Mouse (Mus musculus): Measurements from ENCODE around the gene Akap2. TPM values are rescaled to one million over a fixed set of nuclear protein-coding genes. Genes with fewer than 3 reads are reported as not detected.

The Akap2 gene
- polyA plus RNA-seq, 1 experiment from 2014 or later: 29.9 TPM

GRCm38 (mm10) chr4:57788709-57789108 lies 71.3 kb downstream of the Akap2 start:
- WGBS: 35% methylated on average over 5 of the region's 5 CpGs
- Histone ChIP-seq H3K27ac (no peak overlapping the region), H3K36me3 (no peaks in the 10 kb centered on the region), H3K4me1 (peaks cover 12% of the 10 kb centered on the region), H3K4me3 (no peak overlapping the region), H3K27me3 (no peaks in the 10 kb centered on the region), H3K9me3 (replicated peaks) (no peaks in the 10 kb centered on the region), H3K4me2 (replicated peaks) (no peak overlapping the region), H3K9ac (no peak overlapping the region)
- no peak for ATAC-seq (ENCODE audit: low FRiP score)

- H3K4me3 ChIP-seq: no peak overlapping the region
- H3K27ac ChIP-seq: peak overlapping the region; percentile 52; the same call in 1 of the 2 replicates
- no peaks in the 10 kb centered on the region for H3K9me3 ChIP-seq (replicated peaks)
- peaks cover 9% of the 10 kb centered on the region for H3K4me1 ChIP-seq
- no peak overlapping the region for H3K9ac ChIP-seq
- ATAC-seq (ENCODE audit: low FRiP score): no peak
- no peak overlapping the region for H3K4me2 ChIP-seq (replicated peaks)
- no peaks in the 10 kb centered on the region for H3K27me3 ChIP-seq
- H3K36me3 ChIP-seq: no peaks in the 10 kb centered on the region
Observed at GRCm38 (mm10) chr4:57789118-57789517, 71.7 kb downstream of the Akap2 start.

GRCm38 (mm10) chr4:57793989-57794388 lies 76.5 kb downstream of the Akap2 start:
- Histone ChIP-seq H3K4me2 (replicated peaks) (no peak overlapping the region), H3K36me3 (no peaks in the 10 kb centered on the region), H3K9ac (no peak overlapping the region), H3K4me1 (peaks cover 12% of the 10 kb centered on the region), H3K27ac (no peak overlapping the region), H3K4me3 (no peak overlapping the region), H3K9me3 (replicated peaks) (no peaks in the 10 kb centered on the region), H3K27me3 (no peaks in the 10 kb centered on the region)
- WGBS: 69% methylated on average over 8 of the region's 8 CpGs
- no peak for ATAC-seq (ENCODE audit: low FRiP score)

- Histone ChIP-seq H3K36me3 (no peaks in the 10 kb centered on the region), H3K27ac (no peak overlapping the region), H3K4me2 (replicated peaks) (no peak overlapping the region), H3K4me1 (peaks cover 10% of the 10 kb centered on the region), H3K4me3 (no peak overlapping the region), H3K9ac (no peak overlapping the region), H3K27me3 (no peaks in the 10 kb centered on the region), H3K9me3 (replicated peaks) (no peaks in the 10 kb centered on the region)
- WGBS: 25% methylated on average over 3 of the region's 3 CpGs
- no peak for ATAC-seq (ENCODE audit: low FRiP score)
Observed at GRCm38 (mm10) chr4:57794547-57794946, 77.1 kb downstream of the Akap2 start.

GRCm38 (mm10) chr4:57797548-57798285 lies 80.3 kb downstream of the Akap2 start:
- H3K9ac ChIP-seq: no peak overlapping the region
- H3K27me3 ChIP-seq: no peaks in the 10 kb centered on the region
- WGBS: 80% methylated on average over 9 of the region's 9 CpGs

GRCm38 (mm10) chr4:57798286-57799018 lies 81.0 kb downstream of the Akap2 start:
- peak overlapping the region; percentile 52; the same call in 1 of the 2 replicates for H3K27ac ChIP-seq
- WGBS: 40% methylated on average over 10 of the region's 10 CpGs

More at GRCm38 (mm10) chr4:57797548-57798285, 80.3 kb downstream of the Akap2 start:
- Histone ChIP-seq H3K27ac (no peak overlapping the region), H3K4me2 (replicated peaks) (no peak overlapping the region), H3K36me3 (no peaks in the 10 kb centered on the region), H3K4me3 (no peak overlapping the region), H3K4me1 (peaks cover 10% of the 10 kb centered on the region), H3K9me3 (replicated peaks) (no peaks in the 10 kb centered on the region)
- no peak for ATAC-seq (ENCODE audit: low FRiP score)

GRCm38 (mm10) chr4:57799297-57799696 lies 81.8 kb downstream of the Akap2 start:
- Histone ChIP-seq H3K27ac (no peak overlapping the region), H3K4me2 (replicated peaks) (no peak overlapping the region), H3K9ac (no peak overlapping the region), H3K9me3 (replicated peaks) (no peaks in the 10 kb centered on the region), H3K36me3 (no peaks in the 10 kb centered on the region), H3K27me3 (no peaks in the 10 kb centered on the region), H3K4me1 (peaks cover 10% of the 10 kb centered on the region), H3K4me3 (no peak overlapping the region)
- ATAC-seq (ENCODE audit: low FRiP score): no peak
- 75% methylated on average over 1 of the region's 1 CpGs for WGBS

More at GRCm38 (mm10) chr4:57798286-57799018, 81.0 kb downstream of the Akap2 start:
- Histone ChIP-seq H3K36me3 (no peaks in the 10 kb centered on the region), H3K9ac (no peak overlapping the region), H3K4me2 (replicated peaks) (no peak overlapping the region), H3K4me1 (peaks cover 10% of the 10 kb centered on the region), H3K4me3 (no peak overlapping the region), H3K27me3 (no peaks in the 10 kb centered on the region), H3K9me3 (replicated peaks) (no peaks in the 10 kb centered on the region)
- peak; percentile 66; the same call in 1 of the 2 replicates for ATAC-seq (ENCODE audit: low FRiP score)

GRCm38 (mm10) chr4:57801239-57801638 lies 83.8 kb downstream of the Akap2 start:
- H3K9ac ChIP-seq: no peak overlapping the region
- no peak for ATAC-seq (ENCODE audit: low FRiP score)
- H3K27ac ChIP-seq: no peak overlapping the region
- H3K4me1 ChIP-seq: peaks cover 8% of the 10 kb centered on the region
- no peak overlapping the region for H3K4me3 ChIP-seq
- no peaks in the 10 kb centered on the region for H3K9me3 ChIP-seq (replicated peaks)
- 81% methylated on average over 7 of the region's 7 CpGs for WGBS
- no peaks in the 10 kb centered on the region for H3K27me3 ChIP-seq
- H3K4me2 ChIP-seq (replicated peaks): no peak overlapping the region
- no peaks in the 10 kb centered on the region for H3K36me3 ChIP-seq

GRCm38 (mm10) chr4:57801986-57802385 lies 84.5 kb downstream of the Akap2 start:
- no peak overlapping the region for H3K27ac ChIP-seq
- H3K9me3 ChIP-seq (replicated peaks): no peaks in the 10 kb centered on the region
- ATAC-seq (ENCODE audit: low FRiP score): no peak
- H3K9ac ChIP-seq: no peak overlapping the region
- WGBS: 94% methylated on average over 5 of the region's 5 CpGs
- H3K4me1 ChIP-seq: peaks cover 8% of the 10 kb centered on the region
- H3K36me3 ChIP-seq: no peaks in the 10 kb centered on the region
- no peaks in the 10 kb centered on the region for H3K27me3 ChIP-seq
- no peak overlapping the region for H3K4me2 ChIP-seq (replicated peaks)
- H3K4me3 ChIP-seq: no peak overlapping the region

GRCm38 (mm10) chr4:57802411-57802810 lies 85.0 kb downstream of the Akap2 start:
- no peaks in the 10 kb centered on the region for H3K36me3 ChIP-seq
- no peaks in the 10 kb centered on the region for H3K27me3 ChIP-seq
- H3K4me2 ChIP-seq (replicated peaks): no peak overlapping the region
- no peak overlapping the region for H3K4me3 ChIP-seq
- no peak overlapping the region for H3K9ac ChIP-seq
- no peaks in the 10 kb centered on the region for H3K9me3 ChIP-seq (replicated peaks)
- 84% methylated on average over 3 of the region's 3 CpGs for WGBS
- peaks cover 8% of the 10 kb centered on the region for H3K4me1 ChIP-seq
- no peak overlapping the region for H3K27ac ChIP-seq
- ATAC-seq (ENCODE audit: low FRiP score): no peak

- Histone ChIP-seq H3K9ac (no peak overlapping the region), H3K4me1 (no peaks in the 10 kb centered on the region), H3K9me3 (replicated peaks) (no peaks in the 10 kb centered on the region), H3K27ac (no peak overlapping the region), H3K4me3 (no peak overlapping the region), H3K36me3 (no peaks in the 10 kb centered on the region; the same call in 1 of the 2 replicates), H3K4me2 (replicated peaks) (no peak overlapping the region), H3K27me3 (no peaks in the 10 kb centered on the region)
- WGBS: 85% methylated on average over 6 of the region's 6 CpGs
- ATAC-seq (ENCODE audit: low FRiP score): no peak
Observed at GRCm38 (mm10) chr4:57804902-57805301, 87.4 kb downstream of the Akap2 start.

- no peak overlapping the region for H3K27ac ChIP-seq
- no peaks in the 10 kb centered on the region for H3K27me3 ChIP-seq
- 89% methylated on average over 4 of the region's 4 CpGs for WGBS
- no peaks in the 10 kb centered on the region for H3K9me3 ChIP-seq (replicated peaks)
- H3K4me2 ChIP-seq (replicated peaks): no peak overlapping the region
- H3K9ac ChIP-seq: no peak overlapping the region
- no peak for ATAC-seq (ENCODE audit: low FRiP score)
- H3K4me1 ChIP-seq: no peaks in the 10 kb centered on the region; the same call in 1 of the 2 replicates
- H3K36me3 ChIP-seq: no peaks in the 10 kb centered on the region; the same call in 1 of the 2 replicates
- H3K4me3 ChIP-seq: no peak overlapping the region
Observed at GRCm38 (mm10) chr4:57809449-57809848, 92.0 kb downstream of the Akap2 start.

Data from hindbrain, embryonic 12.5 days (tissue).